Mouse (Mus musculus): Measurements from ENCODE around the gene Med22.
"Not testable (repeated sequence)": the region's sequence is repeated elsewhere in the genome, so short reads cannot be mapped to it uniquely, and the experiment has no call there.

The Med22 gene

DNA sequence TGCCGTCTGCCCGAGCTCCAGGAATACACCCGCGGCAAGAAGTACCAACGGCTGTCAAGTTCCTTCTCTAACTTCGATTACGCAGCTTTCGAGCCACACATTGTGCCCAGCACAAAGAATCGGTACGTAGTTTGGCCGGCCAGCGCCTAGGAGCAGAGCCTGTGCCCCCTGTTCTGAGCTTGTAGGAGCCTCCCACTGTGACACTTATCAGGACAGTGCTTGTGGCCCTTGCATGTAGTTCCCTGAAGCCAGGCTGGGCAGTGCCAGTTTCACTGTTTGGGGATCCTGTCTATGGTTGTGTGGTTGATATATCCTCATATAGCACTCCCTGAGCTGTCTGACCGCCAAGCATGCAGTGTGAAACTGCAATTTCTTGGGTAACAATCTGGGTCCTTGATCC lies 6.3 kb upstream of the Med22 start:
- no peak for DNase-seq (ENCODE audit: low spot score in 2 of 2)

DNA sequence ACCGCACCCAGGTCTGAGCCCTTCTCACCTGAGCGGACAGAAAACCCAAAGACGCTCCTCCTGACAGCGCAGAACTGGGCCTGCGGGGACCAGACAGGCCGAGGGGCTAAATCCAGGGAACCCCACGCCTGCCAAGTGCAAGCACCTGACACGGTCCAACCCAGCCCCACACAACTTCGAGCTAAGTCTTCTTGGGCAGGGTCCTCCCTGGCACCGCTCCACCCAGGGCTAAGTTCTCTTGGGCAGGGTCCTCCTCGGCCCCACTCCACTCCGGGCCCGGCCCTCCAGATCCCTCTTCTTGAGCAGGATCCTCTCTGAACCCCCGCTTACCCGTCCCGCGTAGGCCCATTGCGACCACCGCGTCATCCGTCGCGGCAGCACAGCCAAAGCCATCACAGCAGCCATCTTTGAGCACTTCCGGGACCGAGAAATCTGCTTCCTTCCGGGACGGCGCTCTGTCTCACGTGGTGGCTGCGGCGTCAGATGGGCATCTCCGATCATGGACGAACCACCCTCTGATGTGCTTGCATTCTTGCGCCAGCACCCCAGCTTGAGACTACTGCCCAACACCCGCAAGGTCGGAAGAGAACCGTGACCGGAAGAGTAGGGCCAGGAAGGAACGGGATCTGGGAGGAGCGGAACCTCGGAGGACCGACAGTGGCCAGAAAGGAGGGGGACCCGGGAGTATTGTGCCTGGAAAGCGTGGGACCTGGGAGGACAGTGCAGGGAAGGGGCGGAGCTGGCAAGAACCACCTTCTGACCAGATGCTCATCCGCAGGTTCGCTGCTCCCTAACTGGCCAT lies 5.7 kb upstream of the Med22 start, which contains the start of the genes Surf2 and Surf1:
TSS of gene Surf2 (plus strand) at position 441 of the 802 bp plus-strand sequence.
TSS of gene Surf1 (minus strand) at position 604 of the 802 bp plus-strand sequence.
- DNase-seq (ENCODE audit: low spot score in 2 of 2): peak; percentile 86 to 91

DNA sequence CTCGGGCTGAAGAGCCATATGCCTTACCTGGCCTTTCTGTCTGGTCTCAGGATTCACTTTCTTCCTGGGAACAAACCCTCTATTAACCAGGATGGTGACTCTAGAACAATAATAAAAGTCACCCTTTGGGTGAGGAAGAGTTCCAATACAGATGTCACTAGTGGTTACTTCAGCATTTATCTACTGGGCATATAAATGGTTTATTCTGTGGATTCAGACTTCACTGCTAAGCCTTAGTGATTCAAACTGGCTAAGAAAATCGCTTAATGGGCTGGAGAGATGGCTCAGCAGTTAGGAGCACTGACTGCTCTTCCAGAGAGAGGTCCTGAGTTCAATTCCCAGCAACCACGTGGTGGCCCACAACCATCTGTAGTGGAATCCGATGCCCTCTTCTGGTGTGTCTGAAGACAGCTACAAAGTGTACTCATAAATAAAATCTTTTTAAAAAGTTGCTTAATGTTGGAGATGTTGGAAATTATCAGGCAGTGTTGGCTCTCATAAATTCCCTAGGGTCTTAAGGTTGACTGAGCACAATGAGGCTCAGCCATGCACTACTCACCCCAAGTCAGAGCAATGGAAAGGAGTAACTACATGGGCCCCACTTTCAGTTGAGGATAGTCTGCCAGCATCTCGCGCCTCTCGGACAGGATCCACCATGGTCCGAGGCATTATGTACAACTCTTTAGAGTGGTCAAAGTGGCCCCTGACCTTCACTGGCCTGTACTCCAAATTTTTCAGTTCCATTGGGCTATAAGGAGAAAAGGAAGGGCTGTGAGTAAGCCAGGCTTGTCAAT lies 3.9 kb upstream of the Med22 start:
- no peak for DNase-seq (ENCODE audit: low spot score in 2 of 2)

DNA sequence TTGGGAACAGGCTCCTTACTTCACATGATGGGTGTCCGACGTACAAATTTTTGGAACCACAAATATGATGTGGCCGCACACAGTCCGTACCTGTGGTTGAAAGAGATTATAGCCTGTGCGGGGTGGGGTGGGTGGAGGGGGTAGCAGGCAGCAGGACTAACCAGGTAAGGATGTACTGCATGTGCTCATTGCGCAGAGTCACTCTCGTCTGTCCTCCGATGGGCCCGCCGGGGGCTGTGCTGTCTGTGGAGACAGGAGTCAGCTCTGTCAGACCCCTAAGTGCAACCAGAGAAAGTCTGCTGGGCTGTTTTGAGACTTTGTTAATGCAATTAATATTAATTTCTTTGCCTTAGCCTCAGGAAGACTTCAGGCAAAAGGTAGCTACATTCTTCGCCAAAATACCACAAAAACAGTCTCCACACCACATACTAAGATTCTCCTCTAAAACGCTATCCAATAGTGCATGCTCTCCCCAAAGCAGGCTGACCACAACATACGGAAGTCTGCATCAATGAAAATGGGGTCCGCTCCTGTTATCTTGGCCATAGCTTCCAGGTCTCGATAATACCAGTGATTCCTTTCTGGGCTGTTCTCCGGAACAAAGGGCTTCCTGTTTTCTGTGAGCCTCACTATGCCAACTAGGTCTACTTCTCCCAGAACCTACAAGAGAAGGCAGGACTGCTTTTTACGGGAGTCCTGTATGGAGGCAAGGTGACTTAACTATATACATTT lies 3.1 kb upstream of the Med22 start:
- DNase-seq (ENCODE audit: low spot score in 2 of 2): no peak

DNA sequence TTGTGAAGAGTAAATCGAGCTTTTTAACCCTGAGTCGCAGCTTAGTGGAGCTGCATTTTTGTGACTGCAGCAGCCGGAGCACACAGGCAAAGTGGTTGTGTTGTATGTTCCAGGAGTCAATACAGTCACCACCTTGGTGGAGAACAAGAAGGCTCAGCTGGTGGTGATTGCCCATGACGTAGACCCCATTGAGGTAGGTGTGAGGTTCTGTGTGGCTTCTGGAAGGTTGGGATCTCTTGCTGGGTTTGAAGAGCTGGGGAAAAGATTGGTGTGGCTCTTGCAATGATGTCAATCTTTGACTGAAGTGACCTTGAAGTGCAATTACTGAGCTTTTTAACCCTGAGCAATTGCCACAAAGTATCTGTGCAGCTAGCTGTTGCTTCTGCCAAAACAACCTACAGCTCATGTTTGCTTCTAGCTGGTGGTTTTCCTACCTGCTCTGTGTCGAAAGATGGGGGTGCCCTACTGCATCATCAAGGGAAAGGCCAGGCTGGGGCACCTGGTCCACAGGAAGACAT lies 1.8 kb upstream of the Med22 start:
- DNase-seq (ENCODE audit: low spot score in 2 of 2): no peak

DNA sequence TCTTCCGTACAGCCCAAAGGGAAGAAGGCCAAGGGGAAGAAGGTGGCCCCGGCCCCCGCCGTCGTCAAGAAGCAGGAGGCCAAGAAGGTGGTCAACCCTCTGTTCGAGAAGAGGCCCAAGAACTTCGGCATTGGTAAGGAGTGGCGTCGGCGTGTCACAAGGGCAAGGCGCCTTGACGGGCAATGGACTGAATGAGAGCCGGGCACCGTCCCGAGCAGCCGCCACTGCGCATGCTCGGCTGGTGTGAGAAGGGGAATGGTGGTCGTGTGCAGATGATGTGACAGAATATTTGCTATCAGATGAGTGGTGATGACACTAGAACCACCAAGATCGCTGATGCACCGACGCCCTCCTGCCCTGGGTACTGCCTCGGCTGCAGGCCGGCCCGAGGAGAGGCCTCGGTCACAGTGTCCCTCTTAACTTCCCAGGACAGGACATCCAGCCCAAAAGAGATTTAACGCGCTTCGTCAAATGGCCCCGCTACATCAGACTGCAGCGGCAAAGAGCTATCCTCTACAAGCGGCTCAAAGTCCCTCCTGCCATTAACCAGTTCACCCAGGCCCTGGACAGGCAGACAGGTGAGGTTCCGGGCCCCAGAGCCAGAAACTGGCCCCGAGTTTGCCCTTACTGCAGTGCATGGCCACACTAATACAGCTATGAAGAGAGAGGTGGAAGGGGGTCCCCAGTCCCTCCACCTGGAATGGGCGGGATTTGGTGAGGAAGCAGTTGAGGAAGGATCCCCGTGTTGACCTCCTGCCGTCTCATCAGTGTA lies 703 bp upstream of the Med22 start:
- peak in 1 of 2 experiments; percentile 60 for DNase-seq (ENCODE audit: low spot score in 2 of 2)

DNA sequence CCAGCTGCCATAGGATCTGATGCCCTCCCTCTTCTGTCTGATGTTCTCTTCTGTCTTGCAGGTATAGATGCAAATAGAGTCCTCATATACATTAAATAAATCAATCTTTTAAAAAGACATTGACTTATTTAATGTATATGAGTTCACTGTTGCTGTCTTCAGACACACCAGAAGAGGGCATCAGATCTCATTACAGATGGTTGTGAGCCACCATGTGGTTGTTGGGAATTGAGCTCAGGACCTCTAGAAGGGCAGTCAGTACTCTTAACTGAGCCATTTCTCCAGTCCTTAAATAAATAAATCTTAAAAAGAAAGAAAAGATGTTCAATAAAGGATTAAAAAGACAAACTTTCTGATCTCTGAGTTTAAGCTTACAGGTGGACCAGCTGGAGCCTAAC lies 1.1 kb downstream of the Med22 start:
- no peak for DNase-seq (ENCODE audit: low spot score in 2 of 2)

DNA sequence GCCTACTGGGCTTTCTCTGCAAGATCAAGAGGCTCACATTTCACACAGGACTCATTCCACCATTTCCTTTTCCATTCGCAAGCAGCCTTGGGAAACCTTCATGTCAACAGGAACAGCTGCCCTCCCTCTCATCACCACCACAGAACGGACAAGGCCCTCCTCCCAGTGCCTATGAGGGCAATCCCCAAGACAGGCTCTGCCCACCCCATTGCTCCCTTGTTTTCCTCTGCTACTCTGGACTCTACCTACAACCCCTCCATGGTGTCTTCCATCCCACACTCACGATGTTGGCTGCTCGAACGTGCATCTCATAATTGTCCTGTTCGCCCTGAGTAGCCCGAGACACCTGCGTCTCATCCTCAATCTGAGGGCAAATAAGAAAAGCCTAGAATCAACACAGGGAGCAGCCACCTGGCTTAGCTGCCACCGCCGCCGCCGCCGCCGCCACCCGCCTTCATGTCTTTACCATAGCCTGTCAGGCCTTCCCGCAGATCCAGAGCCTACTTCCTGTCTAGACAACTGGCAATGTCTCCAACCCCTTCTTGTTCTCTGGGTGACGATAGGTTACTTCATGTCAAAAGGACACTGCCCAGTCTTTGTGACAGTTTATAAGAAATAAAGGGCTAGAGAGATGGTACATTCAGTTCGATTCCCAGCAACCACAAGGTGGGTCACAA lies 1.6 kb downstream of the Med22 start:
- DNase-seq (ENCODE audit: low spot score in 2 of 2): no peak

DNA sequence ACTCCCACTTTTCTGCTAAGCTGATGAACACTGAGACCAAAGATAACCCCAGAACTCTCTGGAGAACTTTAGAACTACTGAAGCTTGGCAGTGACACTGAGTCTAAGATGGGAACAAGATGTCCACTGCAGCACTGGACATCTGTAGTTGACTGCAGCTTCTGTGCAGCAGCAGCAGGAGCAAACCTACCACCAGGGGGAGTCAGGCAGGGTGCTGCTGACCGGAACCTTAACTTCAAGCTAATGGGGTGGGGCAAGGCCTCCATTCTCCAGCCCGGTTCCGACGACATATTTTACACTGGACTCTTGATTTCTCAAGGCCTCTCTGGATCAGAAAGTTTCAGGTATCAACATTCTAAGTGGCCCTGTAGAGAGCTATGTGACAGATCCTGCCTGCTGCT lies 3.4 kb downstream of the Med22 start:
- DNase-seq (ENCODE audit: low spot score in 2 of 2): no peak

DNA sequence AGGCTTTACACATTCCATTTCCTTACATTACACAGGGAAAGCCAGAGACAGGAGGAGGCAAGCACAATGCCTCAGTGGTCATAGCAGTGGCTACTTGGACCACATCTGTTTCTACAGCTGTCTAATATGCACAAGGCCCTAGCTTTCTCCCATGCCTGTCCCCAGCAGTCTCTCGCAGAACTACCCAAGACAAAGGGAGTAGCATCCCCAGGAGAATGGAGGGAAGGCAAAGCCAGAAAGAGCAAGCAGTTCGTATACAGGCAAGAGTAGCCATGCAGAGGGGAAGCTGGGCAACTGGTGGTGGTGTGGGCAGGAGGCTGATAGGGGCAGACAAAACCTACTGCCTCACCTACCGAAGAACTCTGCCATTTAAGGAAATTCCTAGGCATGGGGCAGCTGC lies 4.0 kb downstream of the Med22 start:
- no peak for DNase-seq (ENCODE audit: low spot score in 2 of 2)

DNA sequence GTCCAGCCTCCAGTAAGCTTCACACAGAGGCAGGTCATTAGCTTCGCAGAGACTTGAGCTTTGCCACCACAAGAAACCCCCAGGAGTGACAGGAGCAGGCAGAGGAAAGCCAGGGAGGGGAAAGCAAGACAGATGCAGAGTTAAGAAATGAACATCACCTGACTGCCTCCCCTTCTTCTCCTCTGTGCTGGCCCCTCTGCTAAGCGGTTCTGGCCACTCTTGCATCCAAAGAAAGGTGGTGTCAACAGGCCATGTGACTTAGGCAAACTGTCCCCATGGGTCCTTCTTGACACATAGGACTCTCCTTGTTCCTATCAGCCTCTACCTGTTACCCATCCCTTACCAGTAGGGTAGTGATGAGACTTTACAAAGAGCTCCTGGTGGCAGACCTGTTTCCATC lies 4.5 kb downstream of the Med22 start:
- DNase-seq (ENCODE audit: low spot score in 2 of 2): no peak

DNA sequence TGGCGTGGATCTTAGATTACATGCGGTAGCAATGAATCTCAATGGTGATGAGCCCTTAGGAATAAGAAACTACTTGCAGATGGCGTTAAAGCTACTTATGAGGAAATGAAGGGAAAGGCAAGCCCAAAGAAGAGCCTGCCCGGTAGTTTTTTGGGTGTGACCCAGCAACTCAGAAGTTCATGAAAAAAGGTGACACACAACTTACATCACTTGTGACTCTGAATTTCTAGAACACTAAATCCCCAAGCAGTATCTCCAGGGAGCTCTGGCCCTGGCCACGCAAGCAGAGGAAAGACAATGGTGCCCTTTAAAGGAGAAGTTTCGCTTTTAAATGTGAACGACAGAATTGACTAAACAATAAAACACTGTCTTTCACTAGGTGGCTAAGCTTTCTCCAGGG lies 7.2 kb downstream of the Med22 start:
- DNase-seq (ENCODE audit: low spot score in 2 of 2): no peak

DNA sequence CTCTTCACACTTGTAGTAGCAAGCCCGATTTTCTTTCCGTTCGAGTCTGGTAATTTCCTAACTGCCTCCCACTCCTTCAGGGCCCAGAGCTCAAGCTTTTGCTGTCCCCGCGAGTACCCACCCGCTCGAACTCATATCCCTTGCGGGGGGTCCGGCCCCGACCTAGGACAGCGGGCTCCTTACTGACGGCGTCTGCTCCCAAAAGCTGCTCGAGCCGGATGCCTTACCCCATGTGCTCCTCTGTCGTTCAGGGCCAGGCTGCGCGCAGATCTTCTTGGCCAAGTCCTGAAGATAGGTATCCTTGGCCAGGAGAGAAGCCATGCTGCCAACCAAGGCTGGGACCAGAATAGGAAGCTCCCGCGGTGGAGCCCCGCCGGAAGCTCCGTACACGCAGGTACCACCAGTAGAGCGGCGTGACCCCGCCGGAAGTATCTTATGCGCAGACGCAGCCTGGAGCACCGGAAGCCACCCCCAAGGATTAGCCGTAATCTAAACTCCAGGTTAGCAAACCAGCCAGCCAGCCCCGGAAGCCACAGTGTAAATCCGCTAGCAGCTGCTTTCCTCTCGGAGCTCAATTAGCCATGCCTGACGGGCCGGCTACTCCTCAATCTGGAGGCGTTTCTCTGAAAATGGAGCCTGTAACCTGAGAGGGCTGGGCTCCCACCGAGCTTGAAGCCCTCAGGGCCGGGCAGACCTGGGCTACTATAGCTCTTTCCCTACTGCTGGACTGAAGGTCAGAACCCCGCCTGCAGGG lies 7.8 kb downstream of the Med22 start, which contains the start of gene Surf6:
TSS of gene Surf6 (minus strand) at position 413 of the 754 bp plus-strand sequence.
- peak; percentile 97 to 99 for DNase-seq (ENCODE audit: low spot score in 2 of 2)

DNA sequence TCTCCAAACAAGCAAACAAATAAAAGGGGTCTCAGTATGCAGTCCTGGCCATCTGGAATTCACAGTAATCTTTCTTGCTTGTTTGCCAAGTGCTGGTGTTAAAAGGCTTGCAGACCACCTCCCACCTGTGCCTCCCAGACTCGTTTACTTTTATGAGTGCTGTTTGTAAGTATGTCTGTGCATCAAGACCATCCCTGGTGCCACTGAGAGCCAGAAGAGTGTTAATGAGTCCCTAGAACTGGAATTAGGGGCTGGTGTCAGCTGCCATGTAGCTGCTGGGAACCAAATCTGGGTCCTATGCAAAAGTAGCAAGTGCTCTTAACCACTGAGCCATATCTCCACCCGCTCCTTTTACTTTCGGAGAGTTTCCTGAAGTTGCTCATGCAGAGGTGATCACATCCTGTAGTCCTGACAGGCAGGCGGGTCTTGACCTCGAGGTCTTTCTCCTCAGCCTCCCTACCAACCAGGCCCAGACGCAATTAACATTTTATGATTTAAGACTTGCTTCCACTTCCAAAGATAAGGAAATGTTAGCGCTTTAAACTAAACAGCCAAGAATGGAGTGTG lies 8.6 kb downstream of the Med22 start:
- DNase-seq (ENCODE audit: low spot score in 2 of 2): no peak

DNA sequence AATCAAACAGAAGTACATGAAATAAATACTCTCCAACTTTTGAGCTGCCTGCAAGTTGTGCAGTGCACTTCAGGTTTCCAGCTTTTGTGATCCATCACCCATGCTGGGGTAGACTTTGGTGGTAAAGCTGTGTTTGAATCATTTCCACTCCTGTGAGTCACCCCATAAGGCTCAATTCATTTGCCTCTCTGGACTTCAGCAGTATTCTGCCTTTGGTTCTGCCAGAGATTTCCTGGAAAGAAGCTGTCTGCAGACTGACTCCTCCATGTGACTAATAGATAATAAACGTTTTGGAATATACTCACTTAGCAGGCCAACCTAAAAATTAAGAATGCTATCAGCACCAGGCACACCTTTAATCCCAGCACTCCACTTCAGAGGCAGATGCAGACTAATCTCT lies 9.7 kb downstream of the Med22 start:
- no peak for DNase-seq (ENCODE audit: low spot score in 2 of 2)

DNA sequence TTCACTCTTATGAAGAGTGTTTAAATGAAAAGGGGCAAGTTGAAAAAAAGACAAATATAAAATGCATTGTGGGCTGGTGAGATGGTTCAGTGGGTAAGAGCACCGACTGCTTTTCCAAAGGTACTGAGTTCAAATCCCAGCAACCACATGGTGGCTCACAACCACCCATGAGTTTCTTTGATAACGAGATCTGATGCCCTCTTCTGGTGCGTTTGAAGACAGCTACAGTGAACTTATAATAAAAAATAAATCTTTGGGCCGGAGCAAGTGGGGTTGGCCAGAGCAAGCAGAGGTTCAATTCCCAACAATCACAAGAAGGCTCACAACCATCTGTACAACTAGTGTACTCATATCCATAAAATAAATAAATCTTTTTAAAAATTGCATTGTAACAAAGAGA lies 14.6 kb downstream of the Med22 start:
- no peak for DNase-seq (ENCODE audit: low spot score in 2 of 2)

DNA sequence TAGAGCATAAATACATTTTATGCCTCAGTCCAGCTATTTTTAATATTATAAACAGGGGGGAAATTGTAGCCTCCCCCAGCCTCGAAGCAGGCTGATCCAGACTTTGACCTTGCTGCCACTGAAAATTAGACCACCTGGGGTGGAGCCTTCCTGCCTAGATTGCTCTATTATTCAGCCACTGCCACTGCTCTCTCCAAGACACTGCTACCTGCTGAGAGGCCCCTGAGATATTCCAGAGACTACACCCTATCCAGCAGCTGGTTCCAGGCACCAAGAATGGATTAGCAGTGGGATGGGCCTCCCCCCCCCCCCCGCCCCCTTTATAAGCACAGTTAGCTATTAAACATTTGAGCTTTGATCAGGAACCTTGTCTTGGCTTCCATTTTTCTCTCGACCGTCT lies 24.3 kb downstream of the Med22 start:
- not testable (repeated sequence) for DNase-seq (ENCODE audit: low spot score in 2 of 2)

DNA sequence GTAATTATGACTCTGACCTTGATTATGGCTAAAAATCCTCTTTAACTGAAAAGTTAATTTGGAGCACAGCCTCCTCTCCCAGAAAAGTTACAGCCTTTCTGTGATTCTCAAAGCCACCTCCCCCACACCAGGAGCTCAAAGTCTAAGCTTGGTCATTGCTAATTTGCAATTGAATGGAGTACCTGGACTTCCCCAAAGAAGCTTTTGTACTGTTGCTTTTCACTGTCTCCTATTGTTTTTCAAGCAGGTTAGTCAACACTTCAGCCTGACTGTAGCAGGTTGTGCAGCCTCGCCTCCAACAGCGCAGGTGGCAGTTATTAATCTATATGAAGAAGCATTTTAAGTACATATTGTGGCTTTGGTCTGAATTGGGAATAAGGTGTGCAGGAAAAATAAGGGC lies 24.9 kb downstream of the Med22 start:
- not testable (repeated sequence) for DNase-seq (ENCODE audit: low spot score in 2 of 2)

DNA sequence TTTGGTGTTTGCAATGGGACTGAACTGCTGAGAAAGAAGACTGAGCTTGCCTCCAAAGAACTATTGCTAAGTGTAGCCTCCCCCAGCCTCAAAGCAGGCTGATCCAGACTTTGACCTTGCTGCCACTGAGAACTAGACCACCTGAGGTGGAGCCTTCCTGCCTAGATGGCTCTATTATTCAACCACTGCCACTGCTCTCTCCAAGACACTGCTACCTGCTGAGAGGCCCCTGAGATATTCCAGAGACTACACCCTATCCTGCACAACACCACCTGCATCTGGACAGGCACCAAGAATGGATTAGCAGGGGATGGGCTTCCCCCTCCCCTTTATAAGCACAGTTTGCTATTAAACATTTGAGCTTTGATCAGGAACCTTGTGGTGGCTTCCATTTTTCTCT lies 31.9 kb downstream of the Med22 start:
- DNase-seq (ENCODE audit: low spot score in 2 of 2): no peak

DNA sequence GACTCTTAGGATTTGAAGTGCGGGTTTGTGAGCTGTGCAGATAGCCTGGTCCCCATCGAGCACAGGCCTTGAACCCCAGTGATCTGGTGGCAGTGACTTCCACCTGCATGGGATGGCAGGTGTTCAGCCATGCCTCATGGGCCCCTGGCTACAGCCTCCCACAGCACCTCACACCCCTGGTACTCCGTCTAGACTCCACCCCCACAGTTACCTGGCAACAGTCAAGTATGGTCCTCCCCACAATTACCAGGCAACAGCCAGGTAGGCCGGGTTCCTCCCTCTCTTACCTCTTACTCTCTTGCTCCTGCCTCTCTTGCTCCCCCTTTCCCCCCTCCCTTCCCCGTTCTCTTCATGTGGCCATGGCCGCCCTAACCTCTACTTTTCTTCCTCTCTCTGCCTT lies 39.8 kb downstream of the Med22 start:
- DNase-seq (ENCODE audit: low spot score in 2 of 2): no peak

All from frontal cortex, postnatal 36 days (tissue).